17 mouse cellular contexts compared by ENCODE assay signal in the genomic region with DNA sequence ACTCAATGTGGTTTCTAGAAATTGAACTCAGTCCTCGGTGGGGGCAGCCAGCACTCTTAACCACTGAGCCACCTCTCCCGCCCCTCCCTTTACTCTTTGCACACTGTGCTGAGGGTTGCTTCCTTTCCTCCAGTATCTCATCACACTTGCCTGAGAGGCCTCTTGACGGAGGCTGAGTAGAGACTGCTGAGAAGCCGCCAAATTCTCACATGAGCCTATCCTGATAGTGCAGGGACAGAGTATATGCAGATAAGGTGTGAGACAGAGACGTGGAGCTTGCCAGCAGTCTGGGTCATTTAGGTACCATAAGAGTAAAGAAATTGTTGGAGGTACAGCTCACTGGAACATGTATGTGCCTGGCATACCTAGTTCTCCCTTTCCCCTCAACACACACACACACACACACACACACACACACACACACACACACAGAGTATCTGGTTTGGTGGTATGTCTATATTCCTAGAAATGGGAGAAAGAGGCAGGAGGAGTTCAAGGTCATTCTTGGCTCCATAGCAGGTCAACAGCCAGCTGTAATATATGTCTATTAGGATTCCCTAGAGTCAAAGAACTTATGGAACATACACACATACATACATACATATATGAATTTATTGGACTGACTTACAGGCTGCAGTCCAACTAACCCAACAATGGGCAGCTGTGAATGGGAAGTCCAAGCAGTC. TPM values are rescaled to one million over a fixed set of nuclear protein-coding genes. Genes with fewer than 3 reads are reported as not detected.
DNase-seq lines count a peak whose midpoint lies in the region; ATAC-seq and TF ChIP-seq lines count a peak whose summit lies in the region.
"Had no signal": no experiment of that assay in that cellular context is flagged by ENCODE, and none has a peak within 500 bp of the region (broad histone marks: within the 10 kb centered on the region; RNA-seq: fewer than 3 reads in every experiment).

No protein-coding gene starts in this region.

- no peak overlapping the region for H3K4me3 ChIP-seq in heart, embryonic 10.5 days
- no peak overlapping the region for H3K4me3 ChIP-seq in heart, adult 2 months
- H3K4me3 ChIP-seq in stomach, embryonic 14.5 days (ENCODE audit: low read depth, low read length): no peak overlapping the region
- no peak overlapping the region for H3K4me3 ChIP-seq in stomach, postnatal 0 days (ENCODE audit: low read depth, low read length)
- H3K4me3 ChIP-seq in liver, embryonic 14.5 days (ENCODE audit: insufficient read depth in 1 of 2, low read depth in 2 of 2, low read length in 2 of 2): no peak overlapping the region
- H3K4me3 ChIP-seq: forebrain, embryonic 12.5 days had no signal

- peak; percentile 76 for DNase-seq in heart, embryonic 10.5 days (ENCODE audit: low spot score)
- no peak for DNase-seq in heart, adult 2 months
- DNase-seq in stomach, postnatal 0 days (ENCODE audit: low spot score): no peak
- DNase-seq in liver, embryonic 14.5 days (ENCODE audit: low read depth in 3 of 3, low spot score in 3 of 3): peak; percentile 56 to 59 (median 58)
- DNase-seq in left cerebral cortex, adult 11 months (ENCODE audit: low spot score): no peak
- DNase-seq in right cerebral cortex, postnatal 36 days (ENCODE audit: low spot score in 2 of 2): no peak
- DNase-seq in left cerebral cortex, postnatal 4 days: no peak
- DNase-seq: cerebellum, adult 18-20 months; gastrocnemius, postnatal 36 days; lung, adult 18-20 months; right cerebral cortex, postnatal 14 days had no signal

- intact Hi-C loops in heart, adult 2 months (cut with DNase I): no loop called here
- intact Hi-C loops in left cerebral cortex, postnatal 4 days (cut with DNase I): no loop called here

- peaks cover 7% of the 10 kb centered on the region for H3K4me1 ChIP-seq in heart, embryonic 10.5 days
- no peaks in the 10 kb centered on the region for H3K4me1 ChIP-seq in heart, adult 2 months (ENCODE audit: control insufficient read depth, insufficient read depth, low read length)
- no peaks in the 10 kb centered on the region for H3K4me1 ChIP-seq in stomach, embryonic 14.5 days (ENCODE audit: control insufficient read depth, insufficient read depth, low read length)
- no peaks in the 10 kb centered on the region for H3K4me1 ChIP-seq in stomach, postnatal 0 days (replicated peaks; ENCODE audit: control insufficient read depth, insufficient read depth)
- H3K4me1 ChIP-seq in liver, embryonic 14.5 days (replicated peaks; ENCODE audit: control insufficient read depth in 2 of 2, insufficient read depth in 2 of 2, low read length in 1 of 2): peaks cover 7 to 11% of the 10 kb centered on the region in 2 experiments; a peak in 3 of 4 replicates
- H3K4me1 ChIP-seq: forebrain, embryonic 12.5 days had no signal

- TF ChIP-seq CTCF in heart, adult 2 months (IDR thresholded peaks at IDR 0.05): no peak
- no peak for TF ChIP-seq CTCF in stomach, postnatal 0 days (IDR thresholded peaks at IDR 0.05; ENCODE audit: low read depth)
- TF ChIP-seq CTCF in liver, embryonic 14.5 days (IDR thresholded peaks at IDR 0.05; ENCODE audit: low read depth): no peak

- no peaks in the 10 kb centered on the region for H3K27me3 ChIP-seq in heart, embryonic 10.5 days (ENCODE audit: insufficient read depth, poor library complexity, severe bottlenecking)
- H3K27me3 ChIP-seq in heart, adult 2 months (ENCODE audit: control insufficient read depth, insufficient read depth, low read length): no peaks in the 10 kb centered on the region
- H3K27me3 ChIP-seq in stomach, embryonic 14.5 days (ENCODE audit: control insufficient read depth, insufficient read depth, low read length): no peaks in the 10 kb centered on the region
- H3K27me3 ChIP-seq in stomach, postnatal 0 days (ENCODE audit: control insufficient read depth, insufficient read depth, low read length): no peaks in the 10 kb centered on the region
- no peaks in the 10 kb centered on the region for H3K27me3 ChIP-seq in liver, embryonic 14.5 days (ENCODE audit: control insufficient read depth, insufficient read depth, low read length)
- H3K27me3 ChIP-seq: CH12.LX; forebrain, embryonic 12.5 days; Patski had no signal

- no peak for TF ChIP-seq POLR2A in heart, adult 2 months (IDR thresholded peaks at IDR 0.05; ENCODE audit: insufficient read depth, low read depth, low read length)

- 0 out of 2 replicates have a peak, but pooled peaks cover 3% of the 10 kb centered on the region for H3K36me3 ChIP-seq in heart, embryonic 10.5 days
- H3K36me3 ChIP-seq in heart, adult 2 months (ENCODE audit: control insufficient read depth, insufficient read depth, low read length): no peaks in the 10 kb centered on the region
- no peaks in the 10 kb centered on the region for H3K36me3 ChIP-seq in stomach, embryonic 14.5 days (ENCODE audit: control insufficient read depth, insufficient read depth, low read length)
- no peaks in the 10 kb centered on the region for H3K36me3 ChIP-seq in stomach, postnatal 0 days (ENCODE audit: control insufficient read depth, insufficient read depth, low read length)
- H3K36me3 ChIP-seq in liver, embryonic 14.5 days (replicated peaks; ENCODE audit: control insufficient read depth, insufficient read depth, low read depth): no peaks in the 10 kb centered on the region
- H3K36me3 ChIP-seq: forebrain, embryonic 12.5 days had no signal

- no peaks in the 10 kb centered on the region for H3K79me2 ChIP-seq in heart, adult 2 months (replicated peaks; ENCODE audit: control insufficient read depth, insufficient read depth, low read length)

- H3K4me2 ChIP-seq in stomach, embryonic 14.5 days (replicated peaks; ENCODE audit: low read depth, low read length): no peak overlapping the region
- H3K4me2 ChIP-seq in stomach, postnatal 0 days (replicated peaks; ENCODE audit: low read depth): no peak overlapping the region
- peak overlapping the region; percentile 5; the same call in 1 of the 2 replicates for H3K4me2 ChIP-seq in liver, embryonic 14.5 days (ENCODE audit: low read depth)
- H3K4me2 ChIP-seq: forebrain, embryonic 12.5 days had no signal

- ATAC-seq in stomach, embryonic 14.5 days (ENCODE audit: insufficient number of reproducible peaks, insufficient read depth, low FRiP score, low read depth): peak; percentile 46; the same call in 1 of the 2 replicates
- no peak for ATAC-seq in stomach, postnatal 0 days (ENCODE audit: low FRiP score, low TSS enrichment)
- ATAC-seq in liver, embryonic 14.5 days (ENCODE audit: insufficient read depth): peak; percentile 99
- ATAC-seq: midbrain, embryonic 16.5 days; Patski had no signal

- no peak for TF ChIP-seq EP300 in heart, adult 2 months (IDR thresholded peaks at IDR 0.05; ENCODE audit: insufficient read depth, low read depth, low read length)
- TF ChIP-seq EP300 in stomach, postnatal 0 days (optimal IDR thresholded peaks at IDR 0.05): no peak
- peak; percentile 52 for TF ChIP-seq EP300 in liver, embryonic 14.5 days (IDR thresholded peaks at IDR 0.05; ENCODE audit: low read depth)

- no peak overlapping the region for H3K9ac ChIP-seq in heart, adult 2 months (ENCODE audit: low read depth, low read length)
- H3K9ac ChIP-seq in stomach, embryonic 14.5 days (replicated peaks; ENCODE audit: low read depth, low read length): no peak overlapping the region
- H3K9ac ChIP-seq in stomach, postnatal 0 days (ENCODE audit: low read length): no peak overlapping the region
- no peak overlapping the region; the same call in 1 of the 2 replicates for H3K9ac ChIP-seq in liver, embryonic 14.5 days (replicated peaks)
- H3K9ac ChIP-seq: forebrain, embryonic 12.5 days had no signal

- no peaks in the 10 kb centered on the region; the same call in 1 of the 2 replicates for H3K9me3 ChIP-seq in heart, embryonic 10.5 days
- peaks cover 4% of the 10 kb centered on the region; the same call in 1 of the 2 replicates for H3K9me3 ChIP-seq in stomach, embryonic 14.5 days (ENCODE audit: control insufficient read depth, low read depth, low read length)
- peaks cover 4% of the 10 kb centered on the region; the same call in 1 of the 2 replicates for H3K9me3 ChIP-seq in stomach, postnatal 0 days (ENCODE audit: control insufficient read depth, low read length)
- H3K9me3 ChIP-seq in liver, embryonic 14.5 days (ENCODE audit: control insufficient read depth, low read length): no peaks in the 10 kb centered on the region
- H3K9me3 ChIP-seq: forebrain, embryonic 12.5 days had no signal

- 24% methylated on average over 5 of the region's 5 CpGs for WGBS in heart, embryonic 10.5 days
- WGBS in heart, adult 2 months: 33% methylated on average over 5 of the region's 5 CpGs
- 67% methylated on average over 5 of the region's 5 CpGs for WGBS in stomach, embryonic 14.5 days
- WGBS in stomach, postnatal 0 days: 67% methylated on average over 5 of the region's 5 CpGs
- under 1% methylated on average over 5 of the region's 5 CpGs for WGBS in liver, embryonic 14.5 days (ENCODE audit: insufficient replicate concordance)

- H3K27ac ChIP-seq in heart, embryonic 10.5 days: no peak overlapping the region
- no peak overlapping the region for H3K27ac ChIP-seq in heart, adult 2 months
- H3K27ac ChIP-seq in stomach, embryonic 14.5 days (ENCODE audit: low read length): no peak overlapping the region
- H3K27ac ChIP-seq in stomach, postnatal 0 days (replicated peaks): no peak overlapping the region
- H3K27ac ChIP-seq in liver, embryonic 14.5 days: peak overlapping the region; percentile 0
- H3K27ac ChIP-seq: forebrain, embryonic 12.5 days; macrophage had no signal

RNA-seq across cellular contexts. Expression of gene Dennd4c, which starts 8.9 kb away (rescaled TPM):
- 4.6 and 6.7 TPM in 2 replicates for polyA plus RNA-seq in heart, embryonic 10.5 days (2016; fragmentation: Nextera tagmentation; extraction: Ambion mirVana)
- 10 to 100 TPM; 36.0 to 36.3 TPM for total RNA-seq in heart, adult 2 months (2021)
- polyA plus RNA-seq in heart, adult 2 months (2012; rRNA removed): 7.1 and 12.4 TPM in 2 replicates
- 12.4 and 18.1 TPM in 2 replicates for polyA plus RNA-seq in stomach, embryonic 14.5 days (2014; fragmentation: Nextera tagmentation; extraction: Ambion mirVana)
- polyA plus RNA-seq in stomach, postnatal 0 days (2015; fragmentation: Nextera tagmentation; extraction: Ambion mirVana): 3.5 and 4.2 TPM in 2 replicates
- 2.0 and 2.7 TPM in 2 replicates for polyA plus RNA-seq in liver, embryonic 14.5 days (2012; rRNA removed)
- 2.1 and 2.4 TPM in 2 replicates for polyA plus RNA-seq in liver, embryonic 14.5 days (2014; fragmentation: Nextera tagmentation; extraction: Ambion mirVana)
- total RNA-seq in left cerebral cortex, postnatal 4 days (2021): 10 to 100 TPM; 10.1 to 11.9 TPM

Comparison
In these comparisons a context has a peak if more than half of its experiments do, and no peak if none do; other contexts are left out.
1. DNase-seq: peak in heart, embryonic 10.5 days (single experiment) and liver, embryonic 14.5 days (3 of 3); none in heart, adult 2 months (0 of 2), stomach, postnatal 0 days (single experiment), left cerebral cortex, adult 11 months (single experiment), right cerebral cortex, postnatal 36 days (0 of 2) and left cerebral cortex, postnatal 4 days (single experiment).